Mouse (Mus musculus) heart, postnatal 0 days (tissue): ENCODE data around the gene Fgb.

Experiments
- CTCF ChIP-seq: IDR thresholded peaks from 2 replicates; pipeline ENCODE4 v1.5.1; 2016; ENCODE audit warnings: antibody characterized with exemption, control low read depth, low read depth
- EP300 ChIP-seq: IDR thresholded peaks from 2 replicates; pipeline ENCODE4 v1.6.1; 2016; ENCODE audit warnings: antibody characterized with exemption, low read depth

DNA sequence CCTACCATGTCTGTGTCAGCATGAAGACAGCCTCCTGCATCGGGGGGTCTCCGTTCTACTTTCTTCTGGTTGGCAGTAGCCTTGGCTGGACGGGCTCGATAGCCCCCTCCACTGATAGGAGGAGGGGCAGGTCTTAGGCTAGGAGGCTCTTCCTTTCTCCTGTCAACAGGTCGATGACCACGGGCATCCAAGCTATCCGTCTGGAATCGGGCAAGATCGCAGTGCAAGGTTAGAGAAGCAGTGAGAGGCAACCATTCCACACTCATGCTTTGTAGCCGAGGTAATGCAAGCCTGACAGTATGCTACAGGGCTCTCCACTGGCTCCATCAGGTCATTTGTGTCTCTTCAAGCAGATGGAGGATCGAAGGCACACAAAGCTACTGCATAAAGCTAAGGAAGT is 3.0 kb downstream of the Fgb start:
- TF ChIP-seq CTCF (no peak), EP300 (no peak)
